Mouse (Mus musculus): ENCODE results near the gene Krr1. TPM values are rescaled to one million over a fixed set of nuclear protein-coding genes. Genes with fewer than 3 reads are reported as not detected.
"Not testable (repeated sequence)": the region's sequence is repeated elsewhere in the genome, so short reads cannot be mapped to it uniquely, and the experiment has no call there.

Gene Krr1
- polyA plus RNA-seq, 1 experiment = 3.1 TPM

GRCm38 (mm10) chr10:111997671-111998070 is 25.2 kb downstream of the Krr1 start:
- Histone ChIP-seq H3K4me1 (ENCODE audit: control insufficient read depth, insufficient read depth, insufficient read length) (peaks cover 16% of the 10 kb centered on the region; the same call in 1 of the 2 replicates), H3K27me3 (ENCODE audit: control insufficient read depth, insufficient read depth, low read length) (no peaks in the 10 kb centered on the region), H3K4me3 (ENCODE audit: extremely low read depth, insufficient read depth, insufficient read length) (no peak overlapping the region), H3K27ac (ENCODE audit: insufficient read depth, low read length) (no peak overlapping the region), H3K36me3 (ENCODE audit: control insufficient read depth, insufficient read depth, low read length) (peaks cover 1% of the 10 kb centered on the region)
- TF ChIP-seq POLR2A (IDR thresholded peaks at IDR 0.05; ENCODE audit: low read depth, low read length) (no peak), CTCF (IDR thresholded peaks at IDR 0.05; ENCODE audit: extremely low read depth, insufficient read depth, insufficient read length, insufficient replicate concordance) (no peak)
- DNase-seq (ENCODE audit: low read depth in 1 of 2, low spot score in 2 of 2) = no peak

- Histone ChIP-seq H3K4me1 (ENCODE audit: control insufficient read depth, insufficient read depth, insufficient read length) (peaks cover 16% of the 10 kb centered on the region), H3K36me3 (ENCODE audit: control insufficient read depth, insufficient read depth, low read length) (no peaks in the 10 kb centered on the region), H3K27me3 (ENCODE audit: control insufficient read depth, insufficient read depth, low read length) (no peaks in the 10 kb centered on the region), H3K27ac (ENCODE audit: insufficient read depth, low read length) (no peak overlapping the region), H3K4me3 (ENCODE audit: extremely low read depth, insufficient read depth, insufficient read length) (no peak overlapping the region)
- DNase-seq (ENCODE audit: low read depth in 1 of 2, low spot score in 2 of 2) = no peak
- WGBS = 56% methylated on average over 3 of the region's 3 CpGs
- TF ChIP-seq CTCF (IDR thresholded peaks at IDR 0.05; ENCODE audit: extremely low read depth, insufficient read depth, insufficient read length, insufficient replicate concordance) (no peak), POLR2A (IDR thresholded peaks at IDR 0.05; ENCODE audit: low read depth, low read length) (no peak)
Observed at GRCm38 (mm10) chr10:111999765-112000164, 27.3 kb downstream of the Krr1 start.

- H3K27ac ChIP-seq (ENCODE audit: insufficient read depth, low read length) = no peak overlapping the region
- H3K4me1 ChIP-seq (ENCODE audit: control insufficient read depth, insufficient read depth, insufficient read length) = peaks cover 16% of the 10 kb centered on the region
- no peak overlapping the region for H3K4me3 ChIP-seq (ENCODE audit: extremely low read depth, insufficient read depth, insufficient read length)
- H3K27me3 ChIP-seq (ENCODE audit: control insufficient read depth, insufficient read depth, low read length) = no peaks in the 10 kb centered on the region
- no peak for DNase-seq (ENCODE audit: low read depth in 1 of 2, low spot score in 2 of 2)
- WGBS = 18% methylated on average over 5 of the region's 5 CpGs
- TF ChIP-seq POLR2A (IDR thresholded peaks at IDR 0.05; ENCODE audit: low read depth, low read length) (no peak), CTCF (IDR thresholded peaks at IDR 0.05; ENCODE audit: extremely low read depth, insufficient read depth, insufficient read length, insufficient replicate concordance) (no peak)
- no peaks in the 10 kb centered on the region for H3K36me3 ChIP-seq (ENCODE audit: control insufficient read depth, insufficient read depth, low read length)
Observed at GRCm38 (mm10) chr10:112000568-112000967, 28.1 kb downstream of the Krr1 start.

GRCm38 (mm10) chr10:112001350-112001749 is 28.9 kb downstream of the Krr1 start:
- 70% methylated on average over 2 of the region's 2 CpGs for WGBS
- no peak overlapping the region; the same call in 1 of the 2 replicates for H3K27ac ChIP-seq (ENCODE audit: insufficient read depth, low read length)
- peaks cover 16% of the 10 kb centered on the region for H3K4me1 ChIP-seq (ENCODE audit: control insufficient read depth, insufficient read depth, insufficient read length)

GRCm38 (mm10) chr10:112001756-112002520 is 29.5 kb downstream of the Krr1 start:
- DNase-seq (ENCODE audit: low read depth in 1 of 2, low spot score in 2 of 2) = no peak
- H3K27me3 ChIP-seq (ENCODE audit: control insufficient read depth, insufficient read depth, low read length) = no peaks in the 10 kb centered on the region
- WGBS = 14% methylated on average over 9 of the region's 9 CpGs
- H3K4me1 ChIP-seq (ENCODE audit: control insufficient read depth, insufficient read depth, insufficient read length) = peaks cover 16% of the 10 kb centered on the region
- peak overlapping the region; percentile 36; the same call in 1 of the 2 replicates for H3K4me3 ChIP-seq (ENCODE audit: extremely low read depth, insufficient read depth, insufficient read length)
- TF ChIP-seq POLR2A (IDR thresholded peaks at IDR 0.05; ENCODE audit: low read depth, low read length) = no peak
- H3K27ac ChIP-seq (ENCODE audit: insufficient read depth, low read length) = peak overlapping the region; percentile 62
- H3K36me3 ChIP-seq (ENCODE audit: control insufficient read depth, insufficient read depth, low read length) = no peaks in the 10 kb centered on the region

More at GRCm38 (mm10) chr10:112001350-112001749, 28.9 kb downstream of the Krr1 start:
- H3K27me3 ChIP-seq (ENCODE audit: control insufficient read depth, insufficient read depth, low read length) = no peaks in the 10 kb centered on the region
- H3K4me3 ChIP-seq (ENCODE audit: extremely low read depth, insufficient read depth, insufficient read length) = peak overlapping the region; percentile 9; the same call in 1 of the 2 replicates
- TF ChIP-seq CTCF (IDR thresholded peaks at IDR 0.05; ENCODE audit: extremely low read depth, insufficient read depth, insufficient read length, insufficient replicate concordance) = no peak
- no peak for TF ChIP-seq POLR2A (IDR thresholded peaks at IDR 0.05; ENCODE audit: low read depth, low read length)
- no peaks in the 10 kb centered on the region for H3K36me3 ChIP-seq (ENCODE audit: control insufficient read depth, insufficient read depth, low read length)
- no peak for DNase-seq (ENCODE audit: low read depth in 1 of 2, low spot score in 2 of 2)

GRCm38 (mm10) chr10:112002544-112003215 is 30.2 kb downstream of the Krr1 start, which contains the start of gene Glipr1:
Glipr1 (minus strand) TSS chr10:112002631.
- H3K4me3 ChIP-seq (ENCODE audit: extremely low read depth, insufficient read depth, insufficient read length) = peak within 1 kb of the TSS; percentile 36; the same call in 1 of the 2 replicates

GRCm38 (mm10) chr10:112009511-112009910 is 37.0 kb downstream of the Krr1 start:
- not testable (repeated sequence) for H3K4me3 ChIP-seq (ENCODE audit: extremely low read depth, insufficient read depth, insufficient read length); H3K36me3 ChIP-seq (ENCODE audit: control insufficient read depth, insufficient read depth, low read length); H3K4me1 ChIP-seq (ENCODE audit: control insufficient read depth, insufficient read depth, insufficient read length); DNase-seq (ENCODE audit: low read depth in 1 of 2, low spot score in 2 of 2); H3K27me3 ChIP-seq (ENCODE audit: control insufficient read depth, insufficient read depth, low read length); H3K27ac ChIP-seq (ENCODE audit: insufficient read depth, low read length)
- WGBS = 56% methylated on average over 1 of the region's 1 CpGs

More at GRCm38 (mm10) chr10:112002544-112003215, 30.2 kb downstream of the Krr1 start, which contains the start of gene Glipr1:
- Histone ChIP-seq H3K4me1 (ENCODE audit: control insufficient read depth, insufficient read depth, insufficient read length) (peaks cover 16% of the 10 kb centered on the region), H3K27me3 (ENCODE audit: control insufficient read depth, insufficient read depth, low read length) (no peaks in the 10 kb centered on the region), H3K27ac (ENCODE audit: insufficient read depth, low read length) (peak within 1 kb of the TSS; percentile 62), H3K36me3 (ENCODE audit: control insufficient read depth, insufficient read depth, low read length) (no peaks in the 10 kb centered on the region)
- 13% methylated on average over 9 of the region's 9 CpGs for WGBS
- no peak for TF ChIP-seq CTCF (IDR thresholded peaks at IDR 0.05; ENCODE audit: extremely low read depth, insufficient read depth, insufficient read length, insufficient replicate concordance)
- no peak for TF ChIP-seq POLR2A (IDR thresholded peaks at IDR 0.05; ENCODE audit: low read depth, low read length)
- DNase-seq (ENCODE audit: low read depth in 1 of 2, low spot score in 2 of 2) = peak; percentile 83 to 84
